Mouse (Mus musculus): ENCODE results near the gene A130010J15Rik. TPM values are rescaled to one million over a fixed set of nuclear protein-coding genes. Genes with fewer than 3 reads are reported as not detected.

A130010J15Rik gene
- total RNA-seq, 1 experiment: 7.6 TPM

GRCm38 (mm10) chr1:193138669-193139068 is 29.2 kb upstream of the A130010J15Rik start:
- Histone ChIP-seq H3K27ac (ENCODE audit: insufficient read depth, low read depth, low read length, poor library complexity, severe bottlenecking) (no peak overlapping the region), H3K9me3 (ENCODE audit: control insufficient read depth, insufficient read depth, low read depth, low read length) (no peaks in the 10 kb centered on the region), H3K36me3 (ENCODE audit: control insufficient read depth, insufficient read depth, low read length, poor library complexity, severe bottlenecking) (no peaks in the 10 kb centered on the region), H3K4me3 (ENCODE audit: insufficient read depth in 1 of 2, low read depth in 1 of 2, low read length in 2 of 2, poor library complexity in 1 of 2, severe bottlenecking in 1 of 2) (no peak overlapping the region), H3K4me1 (ENCODE audit: control insufficient read depth in 2 of 2, insufficient read depth in 2 of 2, low read length in 2 of 2, poor library complexity in 1 of 2) (no peaks in the 10 kb centered on the region; a peak in 1 of 4 replicates), H3K9ac (ENCODE audit: insufficient read depth, low read depth, low read length, poor library complexity, severe bottlenecking) (no peak overlapping the region)
- DNase-seq (ENCODE audit: low read depth, low spot score): no peak
- peak; percentile 91 for TF ChIP-seq MAFK (IDR thresholded peaks at IDR 0.05; ENCODE audit: insufficient read depth, low read depth, low read length)
- TF ChIP-seq ZC3H11A (IDR thresholded peaks at IDR 0.05; ENCODE audit: borderline replicate concordance, low read depth, low read length): no peak
- in situ Hi-C loops (cut with MboI; ENCODE audit: low sequenced_read_pairs in 2 of 2, unreplicated experiment in 2 of 2): no loop called here

GRCm38 (mm10) chr1:193141118-193141517 is 26.7 kb upstream of the A130010J15Rik start:
- in situ Hi-C loops (cut with MboI; ENCODE audit: low sequenced_read_pairs in 2 of 2, unreplicated experiment in 2 of 2): no loop called here
- no peaks in the 10 kb centered on the region; a peak in 1 of 4 replicates for H3K4me1 ChIP-seq (ENCODE audit: control insufficient read depth in 2 of 2, insufficient read depth in 2 of 2, low read length in 2 of 2, poor library complexity in 1 of 2)
- DNase-seq (ENCODE audit: low read depth, low spot score): no peak
- no peak overlapping the region for H3K9ac ChIP-seq (ENCODE audit: insufficient read depth, low read depth, low read length, poor library complexity, severe bottlenecking)
- no peak overlapping the region for H3K27ac ChIP-seq (ENCODE audit: insufficient read depth, low read depth, low read length, poor library complexity, severe bottlenecking)
- no peak overlapping the region for H3K4me3 ChIP-seq (ENCODE audit: insufficient read depth in 1 of 2, low read depth in 1 of 2, low read length in 2 of 2, poor library complexity in 1 of 2, severe bottlenecking in 1 of 2)
- H3K9me3 ChIP-seq (ENCODE audit: control insufficient read depth, insufficient read depth, low read depth, low read length): no peaks in the 10 kb centered on the region
- no peaks in the 10 kb centered on the region for H3K36me3 ChIP-seq (ENCODE audit: control insufficient read depth, insufficient read depth, low read length, poor library complexity, severe bottlenecking)
- TF ChIP-seq CHD2 (IDR thresholded peaks at IDR 0.05; ENCODE audit: low read depth, low read length) (no peak), HCFC1 (IDR thresholded peaks at IDR 0.05; ENCODE audit: borderline replicate concordance, insufficient read depth, low read length) (no peak), ZNF384 (IDR thresholded peaks at IDR 0.05; ENCODE audit: low read depth, low read length) (no peak), MAFK (IDR thresholded peaks at IDR 0.05; ENCODE audit: insufficient read depth, low read depth, low read length) (no peak), ZC3H11A (IDR thresholded peaks at IDR 0.05; ENCODE audit: borderline replicate concordance, low read depth, low read length) (no peak)

- H3K4me3 ChIP-seq (ENCODE audit: insufficient read depth in 1 of 2, low read depth in 1 of 2, low read length in 2 of 2, poor library complexity in 1 of 2, severe bottlenecking in 1 of 2): no peak overlapping the region
- no peaks in the 10 kb centered on the region; a peak in 1 of 4 replicates for H3K4me1 ChIP-seq (ENCODE audit: control insufficient read depth in 2 of 2, insufficient read depth in 2 of 2, low read length in 2 of 2, poor library complexity in 1 of 2)
- TF ChIP-seq HCFC1 (IDR thresholded peaks at IDR 0.05; ENCODE audit: borderline replicate concordance, insufficient read depth, low read length) (no peak), CHD2 (IDR thresholded peaks at IDR 0.05; ENCODE audit: low read depth, low read length) (no peak), MAFK (IDR thresholded peaks at IDR 0.05; ENCODE audit: insufficient read depth, low read depth, low read length) (no peak), ZNF384 (IDR thresholded peaks at IDR 0.05; ENCODE audit: low read depth, low read length) (no peak), ZC3H11A (IDR thresholded peaks at IDR 0.05; ENCODE audit: borderline replicate concordance, low read depth, low read length) (no peak)
- no peaks in the 10 kb centered on the region for H3K9me3 ChIP-seq (ENCODE audit: control insufficient read depth, insufficient read depth, low read depth, low read length)
- in situ Hi-C loops (cut with MboI; ENCODE audit: low sequenced_read_pairs in 2 of 2, unreplicated experiment in 2 of 2): no loop called here
- H3K9ac ChIP-seq (ENCODE audit: insufficient read depth, low read depth, low read length, poor library complexity, severe bottlenecking): no peak overlapping the region
- no peak overlapping the region for H3K27ac ChIP-seq (ENCODE audit: insufficient read depth, low read depth, low read length, poor library complexity, severe bottlenecking)
- H3K36me3 ChIP-seq (ENCODE audit: control insufficient read depth, insufficient read depth, low read length, poor library complexity, severe bottlenecking): no peaks in the 10 kb centered on the region
- DNase-seq (ENCODE audit: low read depth, low spot score): no peak
These were observed 25.3 kb upstream of the A130010J15Rik start for GRCm38 (mm10) chr1:193142517-193143062.

- no peak overlapping the region for H3K27ac ChIP-seq (ENCODE audit: insufficient read depth, low read depth, low read length, poor library complexity, severe bottlenecking)
- no peak overlapping the region for H3K9ac ChIP-seq (ENCODE audit: insufficient read depth, low read depth, low read length, poor library complexity, severe bottlenecking)
- no peaks in the 10 kb centered on the region for H3K36me3 ChIP-seq (ENCODE audit: control insufficient read depth, insufficient read depth, low read length, poor library complexity, severe bottlenecking)
- in situ Hi-C loops (cut with MboI; ENCODE audit: low sequenced_read_pairs in 2 of 2, unreplicated experiment in 2 of 2): no loop called here
- no peaks in the 10 kb centered on the region; a peak in 1 of 4 replicates for H3K4me1 ChIP-seq (ENCODE audit: control insufficient read depth in 2 of 2, insufficient read depth in 2 of 2, low read length in 2 of 2, poor library complexity in 1 of 2)
- no peak overlapping the region for H3K4me3 ChIP-seq (ENCODE audit: insufficient read depth in 1 of 2, low read depth in 1 of 2, low read length in 2 of 2, poor library complexity in 1 of 2, severe bottlenecking in 1 of 2)
- TF ChIP-seq MAFK (IDR thresholded peaks at IDR 0.05; ENCODE audit: insufficient read depth, low read depth, low read length) (no peak), CHD2 (IDR thresholded peaks at IDR 0.05; ENCODE audit: low read depth, low read length) (no peak), ZNF384 (IDR thresholded peaks at IDR 0.05; ENCODE audit: low read depth, low read length) (no peak), HCFC1 (IDR thresholded peaks at IDR 0.05; ENCODE audit: borderline replicate concordance, insufficient read depth, low read length) (no peak), ZC3H11A (IDR thresholded peaks at IDR 0.05; ENCODE audit: borderline replicate concordance, low read depth, low read length) (no peak)
- no peaks in the 10 kb centered on the region for H3K9me3 ChIP-seq (ENCODE audit: control insufficient read depth, insufficient read depth, low read depth, low read length)
- DNase-seq (ENCODE audit: low read depth, low spot score): no peak
These were observed 23.3 kb upstream of the A130010J15Rik start for GRCm38 (mm10) chr1:193144516-193144915.

DNA sequence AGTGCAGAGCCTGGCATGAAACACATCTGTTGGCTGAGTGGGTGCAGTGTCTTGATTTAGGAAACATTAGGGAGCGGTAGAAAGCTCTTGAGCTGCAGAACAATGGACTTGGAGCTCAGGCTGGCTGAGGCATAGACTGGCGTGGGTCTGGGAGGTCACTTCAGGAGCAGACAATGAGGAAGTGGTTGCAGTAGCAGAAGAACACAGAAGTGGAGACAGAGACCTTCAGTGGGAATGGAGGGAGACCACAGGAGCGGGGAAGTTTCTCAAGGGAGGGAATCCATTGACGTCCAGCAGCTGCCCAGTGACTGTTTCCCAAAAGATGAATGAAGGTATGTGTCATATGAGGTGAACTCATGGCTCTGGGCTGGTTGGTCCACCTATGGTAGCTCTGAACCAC is 22.7 kb upstream of the A130010J15Rik start:
- in situ Hi-C loops (cut with MboI; ENCODE audit: low sequenced_read_pairs in 2 of 2, unreplicated experiment in 2 of 2): no loop called here
- TF ChIP-seq ZNF384 (IDR thresholded peaks at IDR 0.05; ENCODE audit: low read depth, low read length) (no peak), CHD2 (IDR thresholded peaks at IDR 0.05; ENCODE audit: low read depth, low read length) (no peak), MAFK (IDR thresholded peaks at IDR 0.05; ENCODE audit: insufficient read depth, low read depth, low read length) (no peak), HCFC1 (IDR thresholded peaks at IDR 0.05; ENCODE audit: borderline replicate concordance, insufficient read depth, low read length) (no peak), ZC3H11A (IDR thresholded peaks at IDR 0.05; ENCODE audit: borderline replicate concordance, low read depth, low read length) (no peak)
- no peak for DNase-seq (ENCODE audit: low read depth, low spot score)
- H3K9me3 ChIP-seq (ENCODE audit: control insufficient read depth, insufficient read depth, low read depth, low read length): no peaks in the 10 kb centered on the region
- no peaks in the 10 kb centered on the region for H3K4me1 ChIP-seq (ENCODE audit: control insufficient read depth in 2 of 2, insufficient read depth in 2 of 2, low read length in 2 of 2, poor library complexity in 1 of 2)
- H3K27ac ChIP-seq (ENCODE audit: insufficient read depth, low read depth, low read length, poor library complexity, severe bottlenecking): no peak overlapping the region
- no peak overlapping the region for H3K9ac ChIP-seq (ENCODE audit: insufficient read depth, low read depth, low read length, poor library complexity, severe bottlenecking)
- no peak overlapping the region for H3K4me3 ChIP-seq (ENCODE audit: insufficient read depth in 1 of 2, low read depth in 1 of 2, low read length in 2 of 2, poor library complexity in 1 of 2, severe bottlenecking in 1 of 2)
- H3K36me3 ChIP-seq (ENCODE audit: control insufficient read depth, insufficient read depth, low read length, poor library complexity, severe bottlenecking): no peaks in the 10 kb centered on the region
